27 mouse cellular contexts compared by ENCODE assay signal in the genomic region with DNA sequence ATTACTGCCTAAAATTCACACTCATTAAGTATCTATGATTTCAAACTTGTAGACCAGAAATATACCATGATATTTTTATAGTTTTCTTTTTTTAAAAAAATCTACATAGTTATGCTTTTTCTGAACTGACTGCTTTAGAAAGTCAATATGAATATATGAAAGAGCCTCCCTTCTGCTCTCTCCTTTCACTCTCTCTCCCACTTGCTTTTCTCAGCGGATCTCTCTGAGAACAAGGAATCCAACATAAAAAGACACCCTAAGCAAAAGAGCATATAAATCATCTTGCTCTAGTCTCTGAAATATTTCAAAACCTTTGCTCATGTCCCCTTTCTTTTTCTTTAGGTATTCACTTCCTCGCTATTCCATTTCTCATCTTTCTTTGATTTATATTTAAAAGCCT.
"Had no signal": no experiment of that assay in that cellular context is flagged by ENCODE, and none has a peak within 500 bp of the region (broad histone marks: within the 10 kb centered on the region; RNA-seq: fewer than 3 reads in every experiment).

No protein-coding gene starts in this region.

- H3K27me3 ChIP-seq: limb, embryonic 12.5 days; limb, embryonic 13.5 days; limb, embryonic 15.5 days; liver, embryonic 12.5 days; liver, embryonic 13.5 days; liver, embryonic 15.5 days; lung, embryonic 15.5 days; megakaryocyte, embryonic 14.5 days; midbrain, embryonic 12.5 days; midbrain, embryonic 13.5 days; midbrain, embryonic 15.5 days had no signal

- H3K4me1 ChIP-seq: limb, embryonic 10.5 days; limb, embryonic 12.5 days; limb, embryonic 13.5 days; limb, embryonic 15.5 days; liver, embryonic 12.5 days; liver, embryonic 13.5 days; liver, embryonic 15.5 days; lung, embryonic 15.5 days; megakaryocyte, embryonic 14.5 days; midbrain, embryonic 12.5 days; midbrain, embryonic 13.5 days; midbrain, embryonic 15.5 days had no signal

- H3K4me3 ChIP-seq: limb, embryonic 10.5 days; limb, embryonic 12.5 days; limb, embryonic 13.5 days; limb, embryonic 15.5 days; liver, embryonic 12.5 days; liver, embryonic 13.5 days; liver, embryonic 15.5 days; lung, embryonic 15.5 days; megakaryocyte, embryonic 14.5 days; midbrain, embryonic 12.5 days; midbrain, embryonic 13.5 days; midbrain, embryonic 15.5 days; myocyte had no signal

- ATAC-seq: liver, embryonic 12.5 days; liver, postnatal 0 days; lung, postnatal 0 days; midbrain, embryonic 13.5 days; midbrain, embryonic 15.5 days; midbrain, embryonic 16.5 days had no signal

- H3K27ac ChIP-seq: limb, embryonic 10.5 days; limb, embryonic 12.5 days; limb, embryonic 13.5 days; limb, embryonic 15.5 days; liver, embryonic 12.5 days; liver, embryonic 13.5 days; liver, embryonic 14.5 days; liver, embryonic 15.5 days; lung, embryonic 15.5 days; macrophage; midbrain, embryonic 12.5 days; midbrain, embryonic 13.5 days; midbrain, embryonic 15.5 days had no signal

- H3K9me3 ChIP-seq: limb, embryonic 10.5 days; limb, embryonic 12.5 days; limb, embryonic 13.5 days; limb, embryonic 15.5 days; liver, embryonic 12.5 days; liver, embryonic 13.5 days; liver, embryonic 15.5 days; lung, embryonic 15.5 days; megakaryocyte, embryonic 14.5 days; midbrain, embryonic 12.5 days; midbrain, embryonic 13.5 days; midbrain, embryonic 15.5 days had no signal

- DNase-seq: left cerebral cortex, postnatal 4 days; liver; liver, embryonic 13.5 days; liver, postnatal 0 days; lung, adult 18-20 months; lung, adult 2 months; lung, embryonic 14.5 days; lung, postnatal 10 days; lung, postnatal 14 days; lung, postnatal 36 days; lung, postnatal 4 days had no signal

- H3K36me3 ChIP-seq: limb, embryonic 10.5 days; limb, embryonic 12.5 days; limb, embryonic 13.5 days; limb, embryonic 15.5 days; liver, embryonic 12.5 days; liver, embryonic 13.5 days; liver, embryonic 15.5 days; lung, embryonic 15.5 days; midbrain, embryonic 12.5 days; midbrain, embryonic 13.5 days; midbrain, embryonic 15.5 days had no signal
